Mouse (Mus musculus) embryo, embryonic 11 days (tissue): ENCODE results near the gene Ufsp1.

ENCODE experiments used
- DNase-seq: peaks from one replicate; pipeline ENCODE4 v3.0.0-alpha.2; 2015

The Ufsp1 gene

DNA sequence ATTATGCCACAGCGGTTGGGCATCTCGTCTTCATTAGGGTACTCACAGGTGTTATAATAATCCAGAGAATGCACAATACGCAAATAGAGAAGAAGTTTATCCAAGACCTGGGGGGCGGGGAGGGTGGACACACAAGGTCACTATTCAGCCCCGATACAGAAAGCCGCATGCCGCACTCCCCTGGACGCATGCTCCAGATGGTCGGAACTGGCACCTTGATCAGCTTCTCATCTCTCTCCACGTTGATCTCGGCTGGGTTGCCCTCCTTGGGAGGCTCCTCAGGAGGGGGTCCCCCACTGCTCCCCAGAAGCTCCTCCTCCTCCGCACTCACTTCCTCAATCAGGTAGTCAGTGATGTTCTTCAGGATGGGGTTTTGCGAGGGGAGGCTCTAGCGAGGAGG, 2.7 kb downstream of the Ufsp1 start:
- DNase-seq, result no peak

DNA sequence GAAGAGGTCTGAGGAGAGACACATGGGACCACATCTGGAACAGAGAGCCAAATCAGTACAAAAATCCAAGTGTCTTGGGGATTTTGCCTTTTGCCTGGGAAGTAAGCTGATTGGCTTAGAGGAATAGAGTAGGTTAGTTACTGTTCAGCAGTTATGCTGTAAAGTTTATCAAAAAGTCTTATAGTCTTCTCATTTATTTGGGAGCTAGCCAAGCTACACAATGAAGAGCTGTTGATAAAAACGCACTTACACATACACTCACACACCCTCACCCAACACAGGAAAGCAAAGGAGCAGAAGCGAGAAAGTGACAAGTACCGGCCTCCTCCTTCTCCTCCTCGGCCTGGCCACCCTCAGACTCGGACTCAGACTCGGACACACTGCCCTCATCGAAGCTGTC, 4.8 kb downstream of the Ufsp1 start:
- DNase-seq, result no peak

DNA sequence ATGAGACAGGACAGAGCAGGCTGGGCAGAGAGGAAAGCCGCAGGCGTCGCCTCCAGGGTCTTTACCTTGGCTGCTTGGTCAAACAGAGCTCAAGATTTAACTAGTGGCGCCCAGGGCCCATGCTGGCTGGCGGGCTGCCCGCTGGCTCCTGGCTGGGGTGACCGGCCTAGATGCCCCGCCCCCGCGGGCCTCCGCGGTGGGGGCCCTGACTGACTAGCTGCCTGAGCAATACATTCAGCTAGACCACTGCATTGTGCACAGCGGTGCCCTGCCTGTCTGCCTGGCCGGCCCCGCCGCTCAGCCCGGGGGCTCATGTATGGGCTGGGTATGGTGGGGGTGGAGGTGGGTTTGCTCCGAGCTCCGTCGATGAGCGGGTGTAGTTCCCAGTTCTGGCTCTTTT, 6.8 kb downstream of the Ufsp1 start:
- DNase-seq, result no peak

DNA sequence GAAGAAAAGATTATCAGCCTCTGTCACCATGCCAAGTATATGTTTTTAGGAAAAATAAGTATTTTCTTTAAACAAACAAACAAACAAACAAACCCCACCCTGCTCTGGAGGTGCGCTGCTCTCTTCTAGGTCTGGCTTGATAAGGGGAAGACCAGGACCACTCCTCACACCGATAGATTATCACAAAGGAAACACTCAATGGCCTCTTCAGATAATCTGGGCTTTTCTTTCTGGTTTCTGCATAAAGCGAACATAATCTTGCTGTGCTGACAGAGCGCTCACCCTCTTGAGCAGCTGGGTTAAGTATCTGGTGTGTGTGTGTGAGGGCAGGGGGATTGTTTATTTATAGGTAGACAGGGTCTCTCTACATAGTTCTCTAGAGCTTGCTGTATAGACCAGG, 9.2 kb downstream of the Ufsp1 start:
- no peak for DNase-seq

DNA sequence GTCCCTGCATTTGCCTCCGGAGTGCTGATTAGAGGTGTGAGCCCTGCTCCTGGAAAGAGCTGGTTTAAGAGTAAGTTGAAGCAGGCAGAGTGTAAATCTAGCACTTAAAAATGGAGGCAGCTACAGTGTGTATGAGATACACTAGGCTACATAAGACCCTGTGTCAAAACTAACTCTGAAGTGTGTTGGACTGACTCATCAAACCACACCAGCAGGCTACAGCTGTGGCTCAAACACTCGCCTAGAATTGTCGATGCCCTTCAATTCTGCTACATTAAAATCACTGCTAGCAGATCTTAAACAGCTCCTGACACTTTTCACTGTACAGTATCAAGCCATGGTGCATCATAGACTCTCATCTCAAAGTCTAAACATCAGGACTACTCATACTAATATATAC, 9.7 kb downstream of the Ufsp1 start:
- no peak for DNase-seq

DNA sequence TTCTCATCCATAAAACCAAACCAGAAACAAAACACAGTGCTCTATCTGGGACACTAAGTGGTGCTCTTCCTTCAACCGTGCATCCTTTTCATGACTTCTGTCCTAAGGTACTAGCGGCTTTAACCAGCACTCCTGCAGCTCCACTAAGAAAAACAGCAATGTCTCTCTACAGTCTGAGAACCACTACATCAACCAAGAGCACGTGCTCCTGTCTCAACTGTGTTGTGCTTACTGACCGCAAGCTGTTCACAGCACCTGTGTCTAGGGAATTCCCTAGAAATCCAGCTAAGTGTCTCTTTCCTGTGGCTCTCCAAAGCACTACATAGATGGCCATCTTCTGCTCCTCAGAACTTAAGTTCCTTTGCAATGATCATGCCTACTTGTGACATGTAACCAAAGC, 10.4 kb downstream of the Ufsp1 start:
- no peak for DNase-seq

DNA sequence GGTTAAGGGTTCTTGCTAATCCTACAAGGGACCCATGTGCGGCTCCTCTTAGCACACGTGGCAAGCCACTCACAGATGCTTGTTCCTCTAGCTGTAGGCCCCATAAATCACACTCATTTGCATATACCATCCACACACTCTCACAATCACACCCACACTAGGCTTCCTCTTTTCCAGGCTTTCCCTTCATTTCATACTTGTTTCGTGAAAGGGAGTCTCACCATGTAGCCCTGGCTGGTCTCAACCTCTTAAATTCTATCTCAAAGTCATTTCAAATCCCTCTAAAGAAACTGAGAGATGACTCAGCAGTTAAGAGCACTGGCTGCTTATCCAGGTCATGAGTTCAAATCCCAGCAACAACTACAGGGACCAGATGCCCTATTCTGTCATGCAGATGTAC, 11.4 kb downstream of the Ufsp1 start:
- DNase-seq, result no peak

DNA sequence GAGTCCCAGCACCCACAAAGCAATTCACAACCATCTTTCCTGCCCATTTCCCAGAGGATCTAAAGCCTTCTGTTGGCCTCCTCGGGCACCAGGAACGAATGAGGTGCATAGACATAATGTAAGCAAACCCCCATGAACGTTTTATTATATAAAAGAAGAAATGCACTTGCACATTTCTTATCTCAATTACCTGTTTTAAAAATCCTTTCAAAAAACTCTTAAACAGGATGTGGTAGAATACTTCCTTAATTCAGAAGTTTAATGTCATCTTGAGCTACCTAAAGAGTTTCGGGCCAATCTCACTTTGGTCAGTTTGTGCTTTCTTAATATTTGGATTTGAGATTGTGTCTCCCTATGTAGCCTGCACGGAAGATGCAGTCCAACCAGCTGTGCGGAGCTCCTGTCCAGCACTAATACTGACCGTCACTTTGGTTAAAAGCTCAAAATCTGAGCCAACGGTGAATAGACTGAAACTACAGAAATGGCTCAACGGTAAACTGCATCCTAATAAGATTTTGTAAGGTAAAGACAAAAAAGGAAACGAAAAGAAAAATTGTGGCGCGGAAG, 12.1 kb downstream of the Ufsp1 start:
- DNase-seq, result no peak

DNA sequence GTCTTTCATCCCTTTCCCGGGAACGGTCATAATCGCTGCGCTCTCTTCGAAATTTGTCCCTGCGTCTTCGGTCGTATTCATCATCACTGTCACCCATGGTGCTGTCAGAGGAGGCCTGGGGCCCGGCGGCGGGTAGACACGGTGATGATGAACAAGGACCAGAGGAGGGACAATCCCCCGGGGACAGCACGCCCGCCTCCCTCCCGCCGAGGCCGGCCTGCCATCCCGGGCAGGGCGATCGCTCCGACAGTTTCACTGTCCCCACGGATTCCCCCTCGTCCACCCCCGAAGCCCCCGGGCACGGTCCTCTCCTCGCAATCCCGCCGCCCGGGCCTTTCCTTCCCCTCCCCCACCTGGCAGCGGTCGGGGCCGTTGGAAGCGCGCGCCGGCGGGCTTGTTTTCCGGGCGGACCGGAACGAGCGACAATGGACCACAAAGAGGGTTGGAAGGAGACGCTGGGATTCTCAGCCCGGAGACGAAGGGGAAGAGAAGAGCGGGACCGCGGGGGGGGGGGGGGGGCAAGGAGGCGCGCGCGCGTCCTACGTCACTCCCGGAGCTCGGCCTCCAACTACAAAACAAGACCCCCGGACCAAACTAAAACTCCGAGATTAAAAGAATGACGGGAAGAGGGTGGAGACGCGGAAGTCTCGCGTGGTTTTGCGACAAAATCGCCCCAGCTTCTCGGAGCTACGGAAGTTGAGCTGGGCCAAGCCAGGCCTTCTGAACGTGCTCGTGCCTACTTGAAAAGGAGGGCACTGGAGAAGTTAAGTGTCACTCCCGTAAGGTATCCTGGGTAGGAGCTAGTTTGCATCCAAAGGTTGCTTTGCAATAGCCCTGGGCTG, 12.9 kb downstream of the Ufsp1 start, which contains the start of gene Srrt:
Gene Srrt (minus strand): TSS at position 604 of the 842 bp plus-strand sequence.
- peak; percentile 97 for DNase-seq

DNA sequence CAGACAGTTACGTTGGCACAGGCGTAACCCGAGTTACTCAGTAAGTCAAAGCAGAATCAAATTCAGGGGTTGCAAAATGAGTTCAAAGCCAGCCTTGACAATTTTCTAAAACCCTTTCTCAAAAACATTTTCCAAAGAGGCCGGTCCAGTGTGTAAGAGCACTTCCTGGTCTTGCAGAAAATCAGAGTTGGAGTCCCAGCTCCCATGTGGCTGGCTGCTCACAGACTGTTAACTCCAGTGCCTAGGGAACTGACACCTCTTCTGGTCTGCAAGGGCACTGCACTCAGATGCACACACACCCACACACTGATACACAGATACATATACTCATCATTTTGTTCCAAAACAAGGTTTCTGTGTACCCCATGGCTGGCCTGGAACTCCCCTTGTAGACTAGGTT, 13.9 kb downstream of the Ufsp1 start:
- no peak for DNase-seq

DNA sequence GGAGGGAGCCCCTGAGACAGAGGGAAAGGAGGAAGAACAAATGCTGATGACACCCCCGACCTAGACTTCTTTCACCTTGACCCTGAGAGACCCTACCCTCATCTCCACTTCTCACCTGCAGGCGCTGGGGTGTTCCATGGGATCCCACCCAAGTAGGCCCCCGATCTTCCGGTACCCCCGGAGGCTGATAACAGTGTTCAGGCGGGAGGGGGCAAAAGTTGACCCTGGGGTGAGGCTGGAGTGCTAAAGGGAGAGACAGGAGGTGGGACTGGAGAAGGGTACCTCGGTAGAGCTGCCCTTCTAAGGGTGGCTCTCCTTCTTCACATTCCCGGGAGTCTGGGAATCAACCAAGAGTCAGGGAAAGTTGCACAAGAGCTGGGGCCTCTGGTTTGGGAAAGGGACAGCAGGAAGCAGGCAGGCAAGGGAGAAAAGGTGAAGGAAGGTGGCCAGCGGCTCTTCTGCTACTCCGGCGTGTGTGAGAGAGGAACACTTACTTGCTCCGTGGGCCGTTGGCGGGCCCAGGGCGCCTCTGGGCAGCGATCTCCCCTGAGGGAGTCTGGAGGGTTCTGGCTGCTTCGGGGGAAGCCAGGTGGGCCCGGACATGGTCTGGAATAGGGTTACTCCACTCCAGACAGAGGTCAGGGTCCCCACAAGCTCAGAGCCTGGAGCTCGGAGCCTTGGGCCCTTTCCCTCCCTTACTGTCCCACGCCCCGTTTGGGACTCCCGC, 19.2 kb downstream of the Ufsp1 start:
- no peak for DNase-seq

DNA sequence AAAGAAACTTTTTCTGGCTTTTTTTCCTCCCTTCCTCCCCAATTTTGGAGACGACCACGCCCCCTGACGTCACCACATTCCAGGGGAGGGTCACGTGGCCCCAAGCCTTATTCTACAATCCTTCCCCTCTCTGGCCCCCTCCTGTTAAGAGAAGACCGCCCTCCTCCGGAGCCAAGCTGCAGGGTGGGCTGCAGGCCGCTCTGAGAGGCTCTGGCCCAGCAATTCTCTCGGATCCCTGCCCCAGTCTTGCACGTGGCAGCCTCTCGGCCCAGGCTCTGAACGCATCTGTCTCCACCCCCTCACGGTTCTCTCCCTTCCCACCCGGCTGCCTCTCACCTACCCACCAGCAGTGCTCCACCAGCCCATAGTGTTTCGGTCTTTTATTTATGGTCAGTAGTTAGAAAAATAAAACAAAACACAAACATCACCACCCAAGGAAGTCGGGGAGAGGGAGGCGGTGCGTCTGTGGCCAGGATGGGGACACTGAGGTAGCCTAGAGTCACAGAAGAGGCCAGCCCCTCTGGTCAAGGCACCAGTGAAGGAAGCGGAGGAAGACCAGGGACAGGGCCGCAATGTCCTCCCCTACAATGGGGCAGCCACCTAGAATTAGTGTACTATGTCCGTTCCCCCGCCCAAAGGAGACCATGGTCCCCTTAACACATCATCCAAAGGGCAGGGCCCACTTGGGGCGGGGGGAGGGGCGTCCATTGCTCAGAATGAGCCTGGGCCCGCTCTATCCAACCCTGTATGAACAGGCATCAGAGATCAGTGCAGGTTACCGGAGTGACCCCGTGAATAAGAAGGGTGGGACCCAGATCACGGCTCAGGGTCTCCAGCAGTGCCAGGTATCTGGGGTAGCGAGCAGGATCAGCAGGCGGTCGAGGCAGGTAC, 20.0 kb downstream of the Ufsp1 start, which contains the start of gene Trip6:
Gene Trip6 (minus strand): TSS at position 212 of the 891 bp plus-strand sequence.
- peak; percentile 96 for DNase-seq

DNA sequence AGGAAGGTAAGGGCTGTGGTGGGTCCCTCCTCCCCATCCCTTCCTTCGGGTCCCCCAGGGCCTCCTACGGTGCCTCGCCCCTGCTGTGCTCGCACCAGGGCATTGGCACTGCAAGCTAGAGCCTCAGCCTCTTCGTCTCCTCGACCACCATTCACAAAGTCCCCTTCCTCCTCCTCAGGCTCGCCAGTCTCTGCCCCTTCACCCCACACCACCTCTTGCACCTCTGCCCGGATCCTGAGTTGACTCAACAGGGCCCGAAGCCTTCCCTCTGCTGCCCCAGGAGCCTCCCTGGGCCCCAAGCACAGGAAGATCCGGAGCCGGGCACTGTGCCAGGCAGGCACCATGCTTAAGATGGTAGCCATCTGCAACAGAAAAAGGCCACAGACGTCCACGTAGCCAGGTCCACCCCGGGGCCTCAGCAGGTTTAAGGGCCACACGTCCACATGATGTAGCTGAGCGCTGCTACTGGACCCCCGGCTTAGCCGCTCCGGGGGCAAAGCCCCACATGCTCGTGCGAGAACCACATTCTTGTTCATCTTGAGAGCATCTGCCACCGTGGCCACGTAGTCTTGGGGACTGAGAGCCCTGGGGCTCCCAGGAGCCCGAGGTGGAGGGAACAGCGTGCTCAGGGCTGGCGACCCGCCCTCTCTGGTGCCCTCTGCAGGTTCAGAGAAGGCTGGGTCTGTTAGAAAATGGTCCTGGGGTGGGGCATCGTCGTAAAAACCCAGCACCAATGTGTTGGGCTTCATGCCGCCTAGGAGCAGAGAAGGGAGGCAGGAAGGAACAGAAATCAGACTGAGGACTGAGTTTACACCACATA, 20.9 kb downstream of the Ufsp1 start:
- DNase-seq, result peak; percentile 68

DNA sequence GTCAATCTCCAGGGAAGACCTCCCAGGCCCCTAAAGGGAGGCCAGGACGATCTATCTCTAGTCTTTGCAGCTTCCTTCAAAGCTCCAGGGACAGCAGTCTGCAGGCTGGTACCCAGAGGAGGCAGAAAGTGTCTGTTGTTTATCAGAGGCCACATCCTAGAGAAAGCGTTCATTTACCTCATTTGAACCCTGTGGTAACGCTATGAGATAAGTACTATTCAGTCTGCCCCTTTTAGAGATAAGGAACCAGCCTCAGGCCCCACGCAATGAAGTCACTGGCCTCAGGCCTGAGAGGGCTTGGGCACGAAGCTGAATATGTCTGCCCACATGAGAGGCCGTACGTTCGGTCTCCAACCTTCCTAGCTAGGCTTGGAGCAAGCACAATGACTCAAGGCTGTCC, 22.9 kb downstream of the Ufsp1 start:
- no peak for DNase-seq

DNA sequence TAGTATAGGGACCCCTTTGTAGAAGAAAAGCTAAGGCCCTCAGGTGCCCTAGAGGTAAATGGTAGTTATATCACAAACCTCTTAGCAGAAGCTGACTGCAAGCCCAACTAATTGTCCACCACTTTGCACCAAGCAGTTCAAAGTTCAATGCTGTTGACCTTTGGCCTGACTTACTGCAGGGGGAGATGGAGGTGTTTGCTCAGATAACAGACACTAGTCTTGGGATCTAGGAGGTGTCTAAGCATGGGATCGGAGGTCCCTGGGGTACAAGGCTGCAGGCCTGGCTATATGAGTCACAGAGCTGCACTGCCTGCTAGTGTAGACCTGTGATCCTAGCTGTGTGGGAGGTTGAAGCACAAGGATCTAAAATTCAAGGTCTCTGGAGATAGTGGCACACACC, 24.1 kb downstream of the Ufsp1 start:
- no peak for DNase-seq

DNA sequence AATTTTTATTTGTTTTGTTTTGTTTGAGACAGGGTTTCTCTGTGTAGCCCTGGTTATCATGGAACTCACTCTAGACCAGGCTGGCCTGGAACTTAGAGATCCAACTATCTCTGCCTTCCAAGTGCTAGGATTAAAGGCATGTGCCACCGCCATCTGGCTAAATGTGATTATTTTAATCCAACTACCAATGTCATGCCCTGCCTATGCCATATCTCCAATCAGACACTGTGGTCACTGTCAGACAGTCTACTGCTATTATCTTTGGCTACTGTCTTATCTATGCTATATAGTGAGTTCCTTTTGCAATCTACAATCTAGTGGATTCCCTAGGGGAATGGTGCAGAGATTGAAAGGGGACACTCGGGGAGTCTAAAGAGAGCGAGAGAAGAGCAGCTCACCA, 26.6 kb downstream of the Ufsp1 start:
- DNase-seq, result no peak

DNA sequence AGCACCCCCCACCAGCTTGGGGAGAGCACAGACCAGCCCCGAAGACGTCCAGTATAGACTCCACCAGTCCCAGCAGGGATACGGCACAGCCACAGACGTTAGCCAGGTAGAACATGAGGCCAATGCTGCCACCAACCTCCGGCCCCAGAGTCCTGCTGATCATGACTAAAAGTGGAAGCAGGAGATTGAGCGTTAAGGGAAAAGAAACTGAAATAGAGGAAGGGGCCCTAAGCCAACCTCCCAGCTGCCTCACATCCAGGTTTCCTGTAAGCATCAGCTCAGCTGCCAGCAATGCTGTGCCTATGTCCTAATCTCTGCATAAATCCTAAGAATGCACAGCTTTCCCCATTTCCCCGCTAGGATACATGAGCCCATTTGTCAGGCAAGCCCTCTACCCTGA, 36.5 kb downstream of the Ufsp1 start:
- DNase-seq, result no peak

DNA sequence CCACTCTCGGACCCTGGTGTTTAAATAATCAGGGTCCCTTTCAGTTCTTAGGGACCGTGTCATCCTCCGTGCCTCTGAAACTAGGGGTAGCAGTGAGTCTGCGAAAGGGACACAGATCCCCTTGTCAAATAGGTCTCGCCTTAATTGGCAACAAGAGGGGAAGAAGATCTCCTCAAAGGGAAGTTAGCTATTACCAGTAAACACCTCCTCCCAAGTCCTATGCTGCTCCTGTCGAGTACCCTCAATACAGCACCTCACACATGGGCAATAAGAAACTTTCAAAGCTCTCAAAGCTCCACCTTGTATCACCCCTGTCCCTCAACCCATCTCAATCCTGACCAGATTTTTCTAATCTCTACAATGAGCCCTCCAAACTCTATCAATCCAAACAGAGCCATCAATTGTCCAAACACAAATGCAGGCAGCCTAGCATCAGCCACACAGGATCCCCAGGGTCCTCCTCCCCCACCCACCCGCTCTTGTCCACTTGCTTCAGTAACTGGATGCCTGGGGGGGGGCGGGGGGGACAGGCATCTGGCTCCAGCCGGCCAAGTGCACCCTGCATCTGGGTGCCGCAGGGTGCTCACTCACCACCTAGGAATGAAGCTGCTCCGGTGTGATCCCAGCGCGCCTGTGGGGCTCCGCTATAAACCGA, 38.6 kb downstream of the Ufsp1 start:
- no peak for DNase-seq

DNA sequence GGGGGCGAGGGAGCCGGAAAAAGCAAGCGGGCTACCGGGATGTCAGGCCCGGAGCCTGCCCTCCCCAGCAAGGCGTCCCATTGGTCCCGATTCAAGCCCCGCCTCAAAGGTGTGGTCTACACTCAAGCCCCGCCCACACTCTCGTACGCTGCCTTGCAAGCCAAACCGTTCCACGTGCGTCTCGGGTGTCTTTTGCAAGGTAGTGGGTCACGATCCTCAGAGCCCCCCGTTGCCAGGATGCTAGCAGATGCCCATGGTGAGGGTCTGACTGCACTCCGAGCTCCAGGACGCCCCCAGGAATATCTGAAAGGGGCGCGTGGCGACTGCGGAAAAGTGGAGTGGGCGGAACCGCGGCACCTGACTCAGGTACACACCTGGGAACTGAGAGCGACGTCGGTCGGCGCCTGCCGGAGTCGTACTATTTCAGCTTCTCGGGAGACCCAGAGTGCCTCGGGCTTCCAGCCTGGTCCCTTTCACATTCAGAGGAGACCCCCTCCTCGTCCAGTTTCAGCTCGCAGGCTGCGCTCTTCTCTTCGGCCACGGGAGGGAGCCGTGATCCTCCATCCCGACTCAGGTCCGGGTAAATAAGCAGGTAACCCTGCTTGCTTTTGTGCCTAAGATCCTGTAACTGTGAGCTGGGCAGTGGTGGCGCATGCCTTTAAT, 39.2 kb downstream of the Ufsp1 start, which contains the start of gene Slc12a9:
Gene Slc12a9 (minus strand): TSS at position 86 of the 663 bp plus-strand sequence.
- peak; percentile 98 for DNase-seq

DNA sequence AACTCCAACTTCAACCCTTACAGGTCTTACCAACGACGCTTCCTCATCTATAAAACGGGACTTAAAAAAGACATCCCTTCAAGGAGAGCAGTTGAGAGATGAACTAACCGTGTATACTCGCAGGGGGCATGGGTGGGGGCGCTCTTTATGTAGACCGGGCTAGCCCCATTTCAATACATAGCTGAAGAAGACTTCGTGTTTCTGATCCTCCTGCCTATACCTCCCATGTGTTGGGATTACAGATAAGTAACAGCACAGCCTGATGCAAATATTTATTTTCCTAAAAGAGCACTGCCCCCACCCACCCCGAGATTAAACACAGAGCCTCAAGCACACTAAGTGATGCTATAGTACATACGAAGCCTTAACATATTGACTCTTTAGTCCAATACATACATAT, 39.9 kb downstream of the Ufsp1 start:
- DNase-seq, result no peak

DNA sequence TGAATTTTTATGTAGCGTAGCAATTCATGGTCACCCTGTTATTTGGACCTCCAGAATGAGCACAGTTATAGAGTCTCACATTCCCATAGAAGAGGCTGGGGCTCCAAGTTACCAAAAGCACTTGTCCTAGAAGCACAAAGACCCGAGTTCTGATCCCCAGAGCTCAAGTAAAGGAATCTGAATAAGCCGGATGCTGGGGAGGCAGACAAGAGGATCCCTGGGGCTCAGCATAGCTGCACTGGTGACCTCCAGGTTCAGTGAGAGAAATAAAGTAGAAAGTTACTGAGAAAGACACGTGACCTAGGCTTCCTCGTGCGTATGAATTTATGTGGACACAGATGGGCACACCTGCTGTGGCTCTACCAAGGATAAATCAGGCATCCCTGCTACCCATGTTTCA, 40.6 kb downstream of the Ufsp1 start:
- DNase-seq, result no peak
